Mouse (Mus musculus): ENCODE measurements at regions not wholly inside any gene's neighbourhood (a gene's known extent, or its start where the extent isn't known, plus 50 kb on each side); places are given as distances from the start of the nearest gene placed in this dataset.

DNA sequence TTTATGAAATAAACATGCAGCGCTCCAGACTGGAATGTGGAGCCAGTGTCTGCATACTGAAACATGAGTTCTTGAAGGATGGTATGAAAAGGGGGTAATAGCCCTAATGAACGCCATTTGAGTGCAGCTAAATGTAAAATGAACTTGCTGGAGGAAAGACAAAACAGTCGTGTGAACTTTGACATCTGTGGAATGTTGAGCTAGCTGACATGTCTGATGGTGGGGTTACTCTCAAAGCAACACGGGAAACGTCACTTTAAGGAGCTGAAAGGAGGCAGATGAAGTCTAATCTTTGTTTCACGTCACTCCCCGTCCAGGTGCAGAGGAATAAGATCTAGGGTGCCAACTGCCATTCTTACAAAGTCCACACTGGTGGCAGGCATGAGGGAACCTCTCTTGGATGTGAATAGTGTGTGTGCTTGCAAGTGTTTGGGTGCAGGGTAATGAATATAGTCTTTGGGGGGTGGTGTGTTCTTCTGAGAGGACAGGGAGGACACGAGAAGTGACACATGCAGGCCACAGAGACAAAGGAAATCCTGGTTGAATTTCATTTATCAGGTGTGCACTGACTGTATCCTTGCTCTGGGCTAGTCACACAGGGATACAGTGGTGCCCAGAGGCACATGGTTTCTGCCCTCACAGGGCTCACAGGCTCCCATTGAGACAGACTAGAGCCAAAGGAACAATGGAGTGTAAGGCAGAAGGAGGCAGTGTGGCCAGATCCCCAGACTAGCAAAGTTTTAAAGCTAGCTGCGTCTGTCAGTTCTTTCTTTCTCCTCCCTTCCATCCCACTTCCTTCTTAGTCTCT is 228.0 kb downstream of the Gm765 start:
- ATAC-seq (ENCODE audit: insufficient read depth) (no peak), DNase-seq (peak; percentile 58)
- WGBS: 22% methylated on average over 9 of the region's 9 CpGs

DNA sequence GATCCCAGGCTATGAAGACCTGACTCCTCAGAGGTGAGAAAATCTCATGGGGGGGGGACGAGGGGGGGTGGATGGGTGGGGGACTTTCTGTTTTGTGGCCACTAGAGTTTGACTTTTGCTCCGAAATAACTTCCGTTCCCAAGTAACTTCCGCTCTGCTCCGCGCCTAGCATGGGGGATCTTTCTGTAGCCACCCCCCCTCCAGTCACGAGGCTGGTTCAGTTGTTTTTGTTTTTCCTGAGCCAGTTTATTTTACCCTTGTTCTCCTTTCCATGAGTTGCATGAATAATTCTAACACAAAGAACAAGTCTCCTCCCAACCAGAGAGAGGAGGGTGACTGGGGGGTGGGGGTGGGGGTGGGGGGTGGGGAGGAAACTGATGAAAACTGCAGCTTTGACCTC is 228.8 kb downstream of the Gm765 start:
- H3K4me2 ChIP-seq: peak overlapping the region; percentile 44
- no peak overlapping the region for H3K9ac ChIP-seq
- DNase-seq (peak; percentile 63), ATAC-seq (ENCODE audit: insufficient read depth) (no peak)
- H3K27me3 ChIP-seq (ENCODE audit: insufficient read depth, low read length): no peaks in the 10 kb centered on the region
- no peak overlapping the region for H3K27ac ChIP-seq (ENCODE audit: low read depth)
- WGBS: 18% methylated on average over 7 of the region's 7 CpGs
- H3K4me1 ChIP-seq (ENCODE audit: insufficient read depth): peaks cover 7% of the 10 kb centered on the region; the same call in 1 of the 2 replicates
- no peaks in the 10 kb centered on the region for H3K36me3 ChIP-seq (ENCODE audit: insufficient read depth)
- no peaks in the 10 kb centered on the region for H3K9me3 ChIP-seq (ENCODE audit: low read depth, low read length)
- no peak for TF ChIP-seq CTCF (IDR thresholded peaks at IDR 0.05; ENCODE audit: low read depth)
- no peak overlapping the region for H3K4me3 ChIP-seq (ENCODE audit: low read depth, low read length)

More for the DNA sequence above, 228.0 kb downstream of the Gm765 start:
- H3K27ac ChIP-seq (ENCODE audit: low read depth): no peak overlapping the region
- no peaks in the 10 kb centered on the region for H3K27me3 ChIP-seq (ENCODE audit: insufficient read depth, low read length)
- H3K4me3 ChIP-seq (ENCODE audit: low read depth, low read length): no peak overlapping the region
- no peak for TF ChIP-seq CTCF (IDR thresholded peaks at IDR 0.05; ENCODE audit: low read depth)
- H3K36me3 ChIP-seq (ENCODE audit: insufficient read depth): no peaks in the 10 kb centered on the region
- H3K9ac ChIP-seq: no peak overlapping the region
- no peak overlapping the region for H3K4me2 ChIP-seq
- H3K4me1 ChIP-seq (ENCODE audit: insufficient read depth): peaks cover 7% of the 10 kb centered on the region; the same call in 1 of the 2 replicates
- H3K9me3 ChIP-seq (ENCODE audit: low read depth, low read length): no peaks in the 10 kb centered on the region

DNA sequence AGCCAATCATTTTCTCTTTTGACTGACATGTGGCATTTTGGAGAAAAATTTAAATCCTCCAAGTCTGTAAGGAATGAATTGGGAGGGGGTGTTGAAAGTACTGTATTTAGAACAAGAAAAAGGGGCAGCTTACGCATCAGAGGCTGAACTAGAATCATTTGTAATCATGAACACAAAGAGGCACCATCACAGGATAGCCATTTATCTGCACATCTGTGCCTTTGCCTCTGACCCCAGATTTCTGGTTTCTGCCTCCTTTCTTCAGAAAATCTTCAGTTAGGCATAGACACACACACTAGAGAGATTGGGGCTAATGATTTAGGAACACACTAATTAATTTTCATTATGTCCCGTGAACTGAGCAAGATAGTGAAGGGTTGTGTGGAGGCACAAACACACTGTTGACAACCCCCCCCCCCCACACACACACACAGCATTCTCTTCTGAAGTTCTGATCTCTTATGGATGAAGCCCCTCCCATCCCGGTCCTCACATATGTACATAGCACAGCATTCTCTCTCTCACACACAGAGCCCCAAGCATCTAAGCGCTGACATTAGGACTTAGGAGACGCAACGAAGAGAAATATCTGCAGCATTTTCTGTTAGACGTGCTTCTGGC is 229.9 kb downstream of the Gm765 start:
- H3K9me3 ChIP-seq (ENCODE audit: low read depth, low read length): no peaks in the 10 kb centered on the region
- WGBS: 72% methylated on average over 7 of the region's 7 CpGs
- ATAC-seq (ENCODE audit: insufficient read depth): no peak

DNA sequence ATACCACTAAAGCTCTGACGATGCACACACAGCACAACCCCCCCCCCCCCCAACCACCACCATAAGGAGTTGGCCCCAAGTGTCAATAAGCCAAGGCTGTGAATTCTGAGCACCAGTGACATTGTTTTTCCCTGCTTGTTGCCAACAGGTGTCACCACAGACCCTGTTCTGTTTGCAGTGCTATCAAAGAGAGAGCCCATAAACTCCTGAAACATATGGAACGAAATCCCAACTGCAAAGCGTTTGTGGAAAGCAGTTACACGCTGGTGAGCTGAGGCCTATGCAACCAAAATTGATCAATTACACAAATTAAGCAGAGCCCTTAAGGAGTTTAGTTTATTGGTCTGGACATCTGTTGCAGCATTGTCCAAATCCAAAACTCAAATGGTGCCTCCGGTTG is 235.4 kb downstream of the Gm765 start:
- no peak overlapping the region for H3K4me3 ChIP-seq (ENCODE audit: low read depth, low read length)
- no peak for DNase-seq
- WGBS: 55% methylated on average over 5 of the region's 5 CpGs

More for the DNA sequence above, 229.9 kb downstream of the Gm765 start:
- Histone ChIP-seq H3K36me3 (ENCODE audit: insufficient read depth) (no peaks in the 10 kb centered on the region), H3K27ac (ENCODE audit: low read depth) (no peak overlapping the region), H3K4me3 (ENCODE audit: low read depth, low read length) (no peak overlapping the region), H3K9ac (no peak overlapping the region), H3K4me2 (no peak overlapping the region), H3K4me1 (ENCODE audit: insufficient read depth) (peaks cover 7% of the 10 kb centered on the region; the same call in 1 of the 2 replicates), H3K27me3 (ENCODE audit: insufficient read depth, low read length) (no peaks in the 10 kb centered on the region)
- TF ChIP-seq CTCF (IDR thresholded peaks at IDR 0.05; ENCODE audit: low read depth): no peak
- DNase-seq: no peak

DNA sequence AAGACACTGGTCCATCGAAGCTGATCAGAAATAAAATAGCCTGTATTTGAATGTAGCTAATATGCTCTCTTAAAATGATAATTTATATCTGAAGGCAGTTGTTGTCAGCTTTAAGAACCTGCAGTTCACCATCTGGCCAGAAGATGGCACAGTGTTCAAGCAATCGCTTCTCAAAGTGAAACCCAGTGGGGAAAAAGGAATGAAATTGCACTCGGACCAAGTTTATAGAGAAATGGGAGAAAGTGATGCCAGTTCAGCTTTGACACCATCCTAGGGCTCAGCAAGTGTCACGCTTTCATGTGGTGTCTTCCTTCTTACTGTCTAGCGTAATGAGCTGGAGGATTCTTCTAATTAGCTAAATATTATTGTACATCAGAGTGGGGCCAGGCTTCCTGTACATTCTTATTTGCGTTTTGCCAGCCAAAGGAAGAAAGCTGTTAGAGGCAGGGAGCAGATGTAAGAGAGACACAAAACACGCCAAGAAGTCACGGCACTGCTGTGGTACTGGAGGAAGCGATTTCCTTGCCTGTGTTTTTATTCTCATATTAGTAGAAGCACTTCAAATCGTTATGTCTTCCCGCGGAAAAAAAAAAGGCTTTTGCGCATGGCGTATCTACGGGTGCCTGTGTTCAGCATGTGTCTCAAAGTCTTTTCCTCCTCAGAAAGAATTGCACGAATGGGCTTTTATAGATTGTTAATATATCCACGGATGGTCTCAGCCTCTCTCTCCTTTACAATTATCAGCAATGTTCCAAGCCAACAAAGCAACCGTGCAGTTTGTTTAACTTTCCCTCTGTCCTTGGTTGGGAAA is 237.1 kb downstream of the Gm765 start:
- Histone ChIP-seq H3K9ac (peak overlapping the region; percentile 27; the same call in 1 of the 2 replicates), H3K36me3 (ENCODE audit: insufficient read depth) (no peaks in the 10 kb centered on the region)

More for the DNA sequence above, 235.4 kb downstream of the Gm765 start:
- no peaks in the 10 kb centered on the region for H3K36me3 ChIP-seq (ENCODE audit: insufficient read depth)
- no peak overlapping the region for H3K9ac ChIP-seq
- H3K27ac ChIP-seq (ENCODE audit: low read depth): no peak overlapping the region
- TF ChIP-seq CTCF (IDR thresholded peaks at IDR 0.05; ENCODE audit: low read depth): no peak
- no peaks in the 10 kb centered on the region for H3K9me3 ChIP-seq (ENCODE audit: low read depth, low read length)
- no peak overlapping the region for H3K4me2 ChIP-seq
- H3K27me3 ChIP-seq (ENCODE audit: insufficient read depth, low read length): no peaks in the 10 kb centered on the region
- H3K4me1 ChIP-seq (ENCODE audit: insufficient read depth): no peaks in the 10 kb centered on the region
- no peak for ATAC-seq (ENCODE audit: insufficient read depth)

DNA sequence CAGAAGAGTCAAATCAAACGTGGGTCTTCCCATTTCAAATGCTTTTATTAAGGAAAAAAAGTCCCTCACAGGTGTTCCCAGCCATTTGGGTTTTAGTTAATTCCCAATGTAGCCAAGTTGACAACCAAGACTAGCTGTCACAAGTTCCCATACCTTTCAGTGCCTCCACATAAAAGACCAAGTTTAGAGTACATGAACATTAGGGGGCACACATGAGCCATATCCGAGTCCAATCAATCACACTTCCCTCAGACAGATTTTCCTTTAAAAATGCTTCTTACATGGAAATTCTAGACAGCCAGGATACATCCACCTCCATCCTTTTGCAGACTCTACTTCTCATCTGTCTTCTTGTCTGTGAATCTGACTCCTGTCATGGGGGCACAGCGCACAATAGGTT is 238.1 kb downstream of the Gm765 start:
- no peak for ATAC-seq (ENCODE audit: insufficient read depth)
- Histone ChIP-seq H3K27me3 (ENCODE audit: insufficient read depth, low read length) (no peaks in the 10 kb centered on the region), H3K9ac (no peak overlapping the region), H3K27ac (ENCODE audit: low read depth) (no peak overlapping the region), H3K4me2 (no peak overlapping the region), H3K4me1 (ENCODE audit: insufficient read depth) (no peaks in the 10 kb centered on the region), H3K4me3 (ENCODE audit: low read depth, low read length) (no peak overlapping the region), H3K36me3 (ENCODE audit: insufficient read depth) (no peaks in the 10 kb centered on the region), H3K9me3 (ENCODE audit: low read depth, low read length) (no peaks in the 10 kb centered on the region)
- no peak for DNase-seq
- WGBS: 51% methylated on average over 3 of the region's 3 CpGs
- 0 out of 2 replicates have a peak, but pooled peaks have one; percentile 13 for TF ChIP-seq CTCF (IDR thresholded peaks at IDR 0.05; ENCODE audit: low read depth)

More for the DNA sequence above, 237.1 kb downstream of the Gm765 start:
- WGBS: 33% methylated on average over 18 of the region's 18 CpGs
- H3K4me2 ChIP-seq: peak overlapping the region; percentile 64
- H3K27me3 ChIP-seq (ENCODE audit: insufficient read depth, low read length): no peaks in the 10 kb centered on the region
- peak overlapping the region; percentile 27 for H3K4me3 ChIP-seq (ENCODE audit: low read depth, low read length)
- H3K27ac ChIP-seq (ENCODE audit: low read depth): no peak overlapping the region
- H3K9me3 ChIP-seq (ENCODE audit: low read depth, low read length): no peaks in the 10 kb centered on the region
- peak; percentile 86 for TF ChIP-seq CTCF (IDR thresholded peaks at IDR 0.05; ENCODE audit: low read depth)
- ATAC-seq (ENCODE audit: insufficient read depth): peak; percentile 49; the same call in 1 of the 2 replicates
- DNase-seq: peak; percentile 96
- no peaks in the 10 kb centered on the region for H3K4me1 ChIP-seq (ENCODE audit: insufficient read depth)
